Mouse (Mus musculus): ENCODE data around the gene Kcnk3. TPM values are rescaled to one million over a fixed set of nuclear protein-coding genes. Genes with fewer than 3 reads are reported as not detected.

Kcnk3 gene
- total RNA-seq, 1 experiment, result 0.31 TPM

DNA sequence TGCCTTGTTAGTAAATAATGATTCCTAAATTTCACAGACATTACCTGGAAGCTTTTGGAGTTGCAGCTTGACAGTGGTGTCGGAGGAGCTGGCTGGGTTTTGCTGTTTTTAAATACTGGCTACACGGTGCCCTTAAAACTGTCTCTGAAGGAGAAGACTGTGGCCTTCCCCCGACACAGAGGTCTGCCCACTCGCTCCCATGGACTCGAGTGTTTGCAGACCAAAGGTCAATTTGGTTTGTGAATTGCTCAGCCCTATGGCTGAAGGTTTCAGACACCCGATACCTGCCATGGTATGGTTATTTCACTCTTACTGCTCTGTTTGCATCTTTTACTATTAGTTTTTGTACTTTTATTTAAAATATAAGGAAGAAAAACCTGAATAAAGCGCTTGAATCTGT is 86.0 kb downstream of the Kcnk3 start:
- Histone ChIP-seq H3K27ac (ENCODE audit: insufficient read depth, low read depth, low read length, poor library complexity, severe bottlenecking) (no peak overlapping the region), H3K36me3 (ENCODE audit: control insufficient read depth, insufficient read depth, low read length, poor library complexity, severe bottlenecking) (peaks cover 48% of the 10 kb centered on the region), H3K9me3 (ENCODE audit: control insufficient read depth, insufficient read depth, low read depth, low read length) (no peaks in the 10 kb centered on the region), H3K4me1 (ENCODE audit: control insufficient read depth in 2 of 2, insufficient read depth in 2 of 2, low read length in 2 of 2, poor library complexity in 1 of 2) (peaks cover 0 to 10% of the 10 kb centered on the region in 2 experiments; a peak in 1 of 4 replicates), H3K9ac (ENCODE audit: insufficient read depth, low read depth, low read length, poor library complexity, severe bottlenecking) (no peak overlapping the region), H3K4me3 (ENCODE audit: insufficient read depth in 1 of 2, low read depth in 1 of 2, low read length in 2 of 2, poor library complexity in 1 of 2, severe bottlenecking in 1 of 2) (no peak overlapping the region)
- in situ Hi-C loops (cut with MboI; ENCODE audit: low sequenced_read_pairs in 2 of 2, unreplicated experiment in 2 of 2), result no loop called here
- TF ChIP-seq ZC3H11A (IDR thresholded peaks at IDR 0.05; ENCODE audit: borderline replicate concordance, low read depth, low read length), result no peak
- TF ChIP-seq CHD2 (IDR thresholded peaks at IDR 0.05; ENCODE audit: low read depth, low read length), result no peak
- no peak for TF ChIP-seq ZNF384 (IDR thresholded peaks at IDR 0.05; ENCODE audit: low read depth, low read length)
- no peak for TF ChIP-seq MAFK (IDR thresholded peaks at IDR 0.05; ENCODE audit: insufficient read depth, low read depth, low read length)
- no peak for TF ChIP-seq HCFC1 (IDR thresholded peaks at IDR 0.05; ENCODE audit: borderline replicate concordance, insufficient read depth, low read length)
- DNase-seq (ENCODE audit: low read depth, low spot score), result no peak

Other genes with a start within 250 kb of the Kcnk3 start
- 0.18 and 0.26 TPM in 2 replicates for gene Otof, start 126.2 kb upstream of the Kcnk3 start, total RNA-seq (2012; rRNA removed)
- not detected in 2 replicates for gene 1700001C02Rik, start 122.1 kb upstream of the Kcnk3 start, total RNA-seq (2012; rRNA removed)
- gene Cib4, start 42.3 kb upstream of the Kcnk3 start, total RNA-seq (2012; rRNA removed), result not detected in 2 replicates
- 40.0 and 62.2 TPM in 2 replicates for gene Slc35f6, start 59.8 kb downstream of the Kcnk3 start, total RNA-seq (2012; rRNA removed)
- 102 and 146 TPM in 2 replicates for gene Cenpa, start 78.6 kb downstream of the Kcnk3 start, total RNA-seq (2012; rRNA removed)
- 5.3 and 12.4 TPM in 2 replicates for gene Dpysl5, start 123.4 kb downstream of the Kcnk3 start, total RNA-seq (2012; rRNA removed)
- 2.3 and 3.8 TPM in 2 replicates for gene Mapre3, start 226.5 kb downstream of the Kcnk3 start, total RNA-seq (2012; rRNA removed)